Mouse (Mus musculus) urinary bladder, postnatal 4 days (tissue): ENCODE results near the gene Rtp2.

ENCODE experiments used
- DNase-seq, 2 experiments: peaks; one replicate each; pipeline ENCODE4 v3.0.0; 2021 to 2022; ENCODE audit warnings: low spot score in 2 of 2

The Rtp2 gene

GRCm38 (mm10) chr16:23890636-23891035, 41.6 kb downstream of the Rtp2 start, which contains the start of gene Sst:
Sst (minus strand) TSS chr16:23890958.
- no peak for DNase-seq

- DNase-seq = no peak
Observed at GRCm38 (mm10) chr16:23890151-23890550, 42.0 kb downstream of the Rtp2 start.

- no peak for DNase-seq
Observed at GRCm38 (mm10) chr16:23887910-23888579, 44.1 kb downstream of the Rtp2 start.

GRCm38 (mm10) chr16:23885098-23885497, 47.1 kb downstream of the Rtp2 start:
- DNase-seq = no peak
